Mouse (Mus musculus) lung, adult 10 weeks (tissue): ENCODE results near the gene Fam78a. TPM values are rescaled to one million over a fixed set of nuclear protein-coding genes. Genes with fewer than 3 reads are reported as not detected.

Experiments
- polyA plus RNA-seq: library from polyadenylated mRNA; stranded (reverse); fragments of 350-450 nt; fragmentation: Illumina TruSeq; extraction: RNeasy Lipid Tissue Mini Kit (QIAGEN cat#74804); gene quantifications from one replicate; pipeline ENCODE4 v1.2.3, GENCODE M21; 2014; ENCODE audit warnings: low read depth, low replicate concordance; ENCODE audit not compliant: insufficient read depth

The Fam78a gene
- polyA plus RNA-seq: 4.3 TPM

DNA sequence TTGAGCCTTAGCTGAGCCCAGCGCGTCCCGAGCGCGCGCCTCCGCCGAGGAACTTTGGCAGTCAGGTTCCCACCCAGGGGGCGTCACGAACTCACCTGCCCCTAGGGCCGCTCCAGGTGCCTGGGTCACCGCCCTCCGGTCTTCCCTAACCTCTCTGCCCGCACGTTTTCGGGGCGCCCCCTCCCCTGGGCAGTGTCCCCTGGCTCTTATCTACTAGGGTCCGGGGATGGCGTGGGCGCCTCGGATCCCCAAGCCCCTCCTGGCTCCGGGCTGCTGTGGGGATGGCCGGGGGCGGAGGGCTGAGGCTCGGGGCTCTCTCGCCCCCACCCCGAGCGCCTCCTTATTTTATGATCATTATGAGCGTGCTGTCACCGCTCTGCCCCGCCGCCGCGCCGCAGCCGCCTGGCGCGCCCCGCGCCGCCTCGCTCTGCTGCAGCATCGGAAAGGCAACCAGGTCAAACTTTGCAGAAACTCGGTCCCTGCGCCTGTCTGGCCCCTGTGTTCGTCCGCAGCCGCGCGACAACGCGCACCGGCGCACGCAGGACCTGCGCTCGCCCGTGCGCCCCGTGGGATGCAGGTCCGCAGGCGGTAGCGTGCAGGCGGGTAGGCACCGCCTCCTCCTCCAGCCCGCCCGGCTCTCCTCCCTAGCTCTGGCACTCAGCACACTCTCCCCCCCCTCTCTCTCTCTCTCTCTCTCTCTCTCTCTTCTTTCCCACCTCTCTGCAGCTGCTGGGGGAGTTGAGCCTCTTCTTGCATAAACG lies at the start of gene Fam78a:
TSS of gene Fam78a (minus strand) at position 747 of the 761 bp plus-strand sequence.

DNA sequence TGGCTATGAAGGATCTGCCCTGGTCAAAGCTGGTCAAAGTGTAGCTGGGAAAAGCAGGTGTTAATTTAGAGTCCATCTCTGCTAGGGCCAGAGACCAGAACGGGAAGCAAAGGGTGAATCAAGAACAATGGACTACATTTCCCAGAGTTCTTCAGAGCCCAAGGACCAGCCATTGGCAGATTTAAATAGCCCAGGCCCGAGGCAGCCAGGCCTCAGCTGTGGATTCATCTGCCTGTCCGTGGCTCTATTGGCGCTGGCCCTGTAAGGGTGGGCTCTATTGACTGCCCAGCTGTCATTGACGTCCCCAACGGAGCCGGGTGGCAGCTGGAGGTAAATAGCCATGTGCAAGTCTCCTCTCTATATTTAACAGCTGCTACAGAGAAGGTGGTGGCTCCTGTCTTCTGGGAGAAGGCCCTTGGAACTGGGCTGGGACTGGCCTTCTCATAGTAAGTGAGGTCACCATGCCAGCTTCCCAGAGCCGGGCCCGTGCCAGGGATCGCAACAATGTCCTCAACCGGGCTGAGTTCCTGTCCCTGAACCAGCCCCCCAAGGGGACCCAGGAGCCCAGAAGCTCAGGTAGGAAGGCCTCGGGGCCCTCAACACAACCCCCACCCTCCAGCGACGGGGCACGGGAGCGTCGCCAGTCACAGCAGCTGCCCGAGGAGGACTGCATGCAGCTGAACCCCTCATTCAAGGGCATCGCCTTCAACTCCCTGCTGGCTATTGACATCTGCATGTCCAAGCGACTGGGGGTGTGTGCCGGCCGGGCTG lies 10.9 kb upstream of the Fam78a start, which contains the start of gene Plpp7:
TSS of gene Plpp7 (plus strand) at position 178 of the 771 bp plus-strand sequence.

Other genes starting within 250 kb of the Fam78a start
- gene Fibcd1, start 238.9 kb downstream of the Fam78a start, polyA plus RNA-seq: not detected
- gene Lamc3, start 197.6 kb downstream of the Fam78a start, polyA plus RNA-seq: 2.5 TPM
- gene Aif1l, start 134.7 kb downstream of the Fam78a start, polyA plus RNA-seq: 2.1 TPM
- 16.7 TPM for gene Nup214, start 110.4 kb downstream of the Fam78a start, polyA plus RNA-seq
- gene Plpp7, start 10.7 kb upstream of the Fam78a start, polyA plus RNA-seq: 2.3 TPM
- 20.5 TPM for gene Prrc2b, start 66.2 kb upstream of the Fam78a start, polyA plus RNA-seq
- 5.7 TPM for gene Pomt1, start 151.7 kb upstream of the Fam78a start, polyA plus RNA-seq
- 37.9 TPM for gene Uck1, start 175.3 kb upstream of the Fam78a start, polyA plus RNA-seq
- gene Golga2, start 202.5 kb upstream of the Fam78a start, polyA plus RNA-seq: 22.7 TPM
- 323 TPM for gene Swi5, start 203.2 kb upstream of the Fam78a start, polyA plus RNA-seq